Mouse (Mus musculus) embryonic facial prominence, embryonic 10.5 days (tissue): ENCODE measurements at regions not wholly inside any gene's neighbourhood (a gene's known extent, or its start where the extent isn't known, plus 50 kb on each side); places are given as distances from the start of the nearest gene placed in this dataset.

Experiments
- DNase-seq: peaks from one replicate; pipeline ENCODE4 v3.0.0-alpha.2; 2017; ENCODE audit warnings: low spot score
- H3K27ac ChIP-seq: fragments of 300-500 bp; sonication (generic); replicated peaks from 2 replicates; pipeline ENCODE4 v1.5.1; 2016; ENCODE audit warnings: mild to moderate bottlenecking
- H3K27me3 ChIP-seq: fragments of 300-500 bp; sonication (generic); replicated peaks from 2 replicates; pipeline ENCODE4 v1.6.1; 2016; ENCODE audit warnings: low read depth, mild to moderate bottlenecking; ENCODE audit not compliant: poor library complexity, severe bottlenecking
- H3K36me3 ChIP-seq: fragments of 300-500 bp; sonication (generic); replicated peaks from 2 replicates; pipeline ENCODE4 v1.6.1; 2016; ENCODE audit warnings: mild to moderate bottlenecking, moderate library complexity
- H3K4me1 ChIP-seq: fragments of 300-500 bp; sonication (generic); 2 replicates; pipeline ENCODE4 v1.6.1; 2016
- H3K4me3 ChIP-seq: fragments of 300-500 bp; sonication (generic); 2 replicates; pipeline ENCODE4 v1.5.1; 2016; ENCODE audit warnings: mild to moderate bottlenecking, moderate library complexity
- H3K9me3 ChIP-seq: fragments of 300-500 bp; sonication (generic); 2 replicates; pipeline ENCODE4 v1.6.1; 2016; ENCODE audit warnings: mild to moderate bottlenecking
- WGBS: fragments of 180-500 bp; shearing (Covaris S2); methylation state at CpG from one replicate; pipeline ENCODE4 v1.1.7; 2016; 5-methylcytosine and 5-hydroxymethylcytosine counted together

GRCm38 (mm10) chr4:33663616-33664473 lies 260.5 kb upstream of the Cnr1 start:
- Histone ChIP-seq H3K27ac (no peak overlapping the region), H3K4me1 (peaks cover 10% of the 10 kb centered on the region), H3K9me3 (no peaks in the 10 kb centered on the region), H3K27me3 (no peaks in the 10 kb centered on the region), H3K36me3 (no peaks in the 10 kb centered on the region), H3K4me3 (no peak overlapping the region)
- DNase-seq = peak; percentile 11
- 59% methylated on average over 11 of the region's 11 CpGs for WGBS

- no peaks in the 10 kb centered on the region for H3K9me3 ChIP-seq
- H3K36me3 ChIP-seq = no peaks in the 10 kb centered on the region
- no peak overlapping the region for H3K4me3 ChIP-seq
- no peak overlapping the region for H3K27ac ChIP-seq
- 87% methylated on average over 5 of the region's 5 CpGs for WGBS
- H3K4me1 ChIP-seq = peaks cover 10% of the 10 kb centered on the region
- DNase-seq = no peak
- H3K27me3 ChIP-seq = no peaks in the 10 kb centered on the region
Observed at GRCm38 (mm10) chr4:33664474-33664822, 259.9 kb upstream of the Cnr1 start.

GRCm38 (mm10) chr4:33665250-33665873 lies 259.0 kb upstream of the Cnr1 start:
- Histone ChIP-seq H3K4me3 (no peak overlapping the region), H3K9me3 (no peaks in the 10 kb centered on the region), H3K4me1 (peaks cover 10% of the 10 kb centered on the region), H3K27ac (no peak overlapping the region), H3K36me3 (no peaks in the 10 kb centered on the region), H3K27me3 (no peaks in the 10 kb centered on the region)
- DNase-seq = no peak
- 76% methylated on average over 14 of the region's 14 CpGs for WGBS

- no peak for DNase-seq
- WGBS = 45% methylated on average over 3 of the region's 3 CpGs
Observed at GRCm38 (mm10) chr4:33668431-33668830, 256.0 kb upstream of the Cnr1 start.

GRCm38 (mm10) chr4:33675044-33675443 lies 249.3 kb upstream of the Cnr1 start:
- Histone ChIP-seq H3K4me3 (no peak overlapping the region), H3K27me3 (no peaks in the 10 kb centered on the region), H3K9me3 (peaks cover 3% of the 10 kb centered on the region; the same call in 1 of the 2 replicates), H3K27ac (no peak overlapping the region), H3K36me3 (no peaks in the 10 kb centered on the region), H3K4me1 (no peaks in the 10 kb centered on the region)
- no CpG with 5 or more reads among the region's 5 CpGs for WGBS
- no peak for DNase-seq

More at GRCm38 (mm10) chr4:33668431-33668830, 256.0 kb upstream of the Cnr1 start:
- Histone ChIP-seq H3K9me3 (peaks cover 3% of the 10 kb centered on the region; the same call in 1 of the 2 replicates), H3K36me3 (no peaks in the 10 kb centered on the region), H3K27ac (no peak overlapping the region), H3K4me3 (no peak overlapping the region), H3K4me1 (peaks cover 7% of the 10 kb centered on the region), H3K27me3 (no peaks in the 10 kb centered on the region)

- H3K4me1 ChIP-seq = no peaks in the 10 kb centered on the region
- no peak overlapping the region for H3K4me3 ChIP-seq
- no peak for DNase-seq
- no peaks in the 10 kb centered on the region for H3K9me3 ChIP-seq
- 86% methylated on average over 3 of the region's 3 CpGs for WGBS
- no peak overlapping the region for H3K27ac ChIP-seq
- H3K36me3 ChIP-seq = no peaks in the 10 kb centered on the region
- H3K27me3 ChIP-seq = no peaks in the 10 kb centered on the region
Observed at GRCm38 (mm10) chr4:33679351-33679750, 245.0 kb upstream of the Cnr1 start.

- Histone ChIP-seq H3K4me3 (no peak overlapping the region), H3K4me1 (no peaks in the 10 kb centered on the region), H3K9me3 (no peaks in the 10 kb centered on the region), H3K27ac (no peak overlapping the region), H3K36me3 (no peaks in the 10 kb centered on the region), H3K27me3 (no peaks in the 10 kb centered on the region)
- DNase-seq = no peak
- WGBS = 88% methylated on average over 8 of the region's 8 CpGs
Observed at GRCm38 (mm10) chr4:33686135-33686534, 238.3 kb upstream of the Cnr1 start.

GRCm38 (mm10) chr4:33687434-33687833 lies 237.0 kb upstream of the Cnr1 start:
- Histone ChIP-seq H3K9me3 (no peaks in the 10 kb centered on the region), H3K27ac (no peak overlapping the region), H3K4me1 (no peaks in the 10 kb centered on the region), H3K27me3 (no peaks in the 10 kb centered on the region), H3K36me3 (no peaks in the 10 kb centered on the region), H3K4me3 (no peak overlapping the region)
- 87% methylated on average over 7 of the region's 7 CpGs for WGBS
- DNase-seq = no peak

GRCm38 (mm10) chr4:33693441-33693840 lies 231.0 kb upstream of the Cnr1 start:
- DNase-seq = no peak
- no peak overlapping the region for H3K27ac ChIP-seq
- WGBS = 89% methylated on average over 4 of the region's 4 CpGs

GRCm38 (mm10) chr4:33696969-33697368 lies 227.4 kb upstream of the Cnr1 start:
- Histone ChIP-seq H3K27ac (no peak overlapping the region), H3K27me3 (no peaks in the 10 kb centered on the region), H3K4me1 (no peaks in the 10 kb centered on the region), H3K4me3 (no peak overlapping the region), H3K36me3 (no peaks in the 10 kb centered on the region), H3K9me3 (no peaks in the 10 kb centered on the region)
- WGBS = 81% methylated on average over 8 of the region's 8 CpGs
- no peak for DNase-seq

More at GRCm38 (mm10) chr4:33693441-33693840, 231.0 kb upstream of the Cnr1 start:
- H3K4me1 ChIP-seq = no peaks in the 10 kb centered on the region
- no peaks in the 10 kb centered on the region for H3K9me3 ChIP-seq
- no peaks in the 10 kb centered on the region for H3K36me3 ChIP-seq
- no peaks in the 10 kb centered on the region for H3K27me3 ChIP-seq
- H3K4me3 ChIP-seq = no peak overlapping the region

GRCm38 (mm10) chr4:33702028-33702666 lies 222.2 kb upstream of the Cnr1 start:
- no peak for DNase-seq
- 86% methylated on average over 7 of the region's 7 CpGs for WGBS
- Histone ChIP-seq H3K4me1 (no peaks in the 10 kb centered on the region), H3K36me3 (no peaks in the 10 kb centered on the region), H3K27ac (no peak overlapping the region), H3K27me3 (no peaks in the 10 kb centered on the region), H3K9me3 (peaks cover 9% of the 10 kb centered on the region), H3K4me3 (no peak overlapping the region)

- no peak for DNase-seq
- no peaks in the 10 kb centered on the region for H3K36me3 ChIP-seq
- WGBS = 93% methylated on average over 6 of the region's 6 CpGs
Observed at GRCm38 (mm10) chr4:33705722-33706121, 218.7 kb upstream of the Cnr1 start.

More at GRCm38 (mm10) chr4:33705722-33706121, 218.7 kb upstream of the Cnr1 start:
- Histone ChIP-seq H3K27ac (no peak overlapping the region), H3K4me1 (no peaks in the 10 kb centered on the region), H3K27me3 (no peaks in the 10 kb centered on the region), H3K9me3 (peaks cover 9% of the 10 kb centered on the region), H3K4me3 (no peak overlapping the region)
